Mouse (Mus musculus) kidney, postnatal 0 days (tissue): Measurements from ENCODE around the gene Gabrb1. TPM values are rescaled to one million over a fixed set of nuclear protein-coding genes. Genes with fewer than 3 reads are reported as not detected.

ENCODE experiments used
- ATAC-seq: fragments of 200-750 bp; cut with Nextera tagmentation; replicated peaks from 2 replicates; pipeline ENCODE4 v1.8.0; 2017; ENCODE audit warnings: low read depth, moderate number of reproducible peaks, moderate TSS enrichment, moderate library complexity; ENCODE audit not compliant: low FRiP score
- DNase-seq: peaks from one replicate; pipeline ENCODE4 v3.0.0-alpha.2; 2016; ENCODE audit warnings: low spot score
- H3K27ac ChIP-seq: fragments of 300-500 bp; sonication (generic); 2 replicates; pipeline ENCODE4 v1.5.1; 2014; ENCODE audit warnings: mild to moderate bottlenecking
- H3K27me3 ChIP-seq: fragments of 300-500 bp; sonication (generic); 2 replicates; pipeline ENCODE4 v1.6.1; 2014; ENCODE audit warnings: low read length, mixed read lengths; ENCODE audit not compliant: insufficient read depth
- H3K36me3 ChIP-seq: fragments of 300-500 bp; sonication (generic); 2 replicates; pipeline ENCODE4 v1.6.1; 2014; ENCODE audit warnings: low read length, mixed read lengths; ENCODE audit not compliant: insufficient read depth
- H3K4me1 ChIP-seq: fragments of 300-500 bp; sonication (generic); replicated peaks from 2 replicates; pipeline ENCODE4 v1.6.1; 2014; ENCODE audit warnings: antibody characterized with exemption, low read length, mixed read lengths; ENCODE audit not compliant: insufficient read depth
- H3K4me2 ChIP-seq: fragments of 300-500 bp; sonication (generic); 2 replicates; pipeline ENCODE4 v1.6.1; 2014; ENCODE audit warnings: mild to moderate bottlenecking, low read length, moderate library complexity, mixed read lengths
- H3K4me3 ChIP-seq: fragments of 300-500 bp; sonication (generic); replicated peaks from 2 replicates; pipeline ENCODE4 v1.5.1; 2014; ENCODE audit warnings: low read depth, low read length
- H3K9ac ChIP-seq: fragments of 300-500 bp; sonication (generic); 2 replicates; pipeline ENCODE4 v1.6.1; 2014; ENCODE audit warnings: low read depth, low read length
- H3K9me3 ChIP-seq: fragments of 300-500 bp; sonication (generic); replicated peaks from 2 replicates; pipeline ENCODE4 v1.6.1; 2016; ENCODE audit warnings: low read length, inconsistent platforms, mixed read lengths
- CTCF ChIP-seq: IDR thresholded peaks from 2 replicates; pipeline ENCODE4 v1.5.1; 2016; ENCODE audit warnings: antibody characterized with exemption, low read depth, mild to moderate bottlenecking, moderate library complexity
- WGBS: fragments of 180-500 bp; shearing (Covaris S2); extraction: QIAGEN DNeasy Blood & Tissue Kit; methylation state at CpG from one replicate; pipeline ENCODE4 v1.1.7; 2014; 5-methylcytosine and 5-hydroxymethylcytosine counted together
- polyA plus RNA-seq: library from polyadenylated mRNA; unstranded; fragments of >200 nt; fragmentation: Nextera tagmentation; extraction: Ambion mirVana; gene quantifications from 2 replicates; pipeline ENCODE4 v1.2.1, GENCODE M21; 2015

Gene Gabrb1
- polyA plus RNA-seq, 1 experiment from 2014 or later: 0.50 TPM

- Histone ChIP-seq H3K9ac (no peak overlapping the region), H3K4me2 (no peak overlapping the region), H3K9me3 (no peaks in the 10 kb centered on the region), H3K27me3 (no peaks in the 10 kb centered on the region), H3K4me1 (no peaks in the 10 kb centered on the region), H3K27ac (no peak overlapping the region), H3K36me3 (no peaks in the 10 kb centered on the region), H3K4me3 (no peak overlapping the region)
- ATAC-seq (no peak), DNase-seq (no peak)
- TF ChIP-seq CTCF: no peak
- WGBS: 79% methylated on average over 2 of the region's 2 CpGs
Observed at GRCm38 (mm10) chr5:71781514-71782179, 123.7 kb downstream of the Gabrb1 start.

- Histone ChIP-seq H3K4me3 (no peak overlapping the region), H3K9ac (no peak overlapping the region), H3K4me1 (no peaks in the 10 kb centered on the region), H3K27me3 (no peaks in the 10 kb centered on the region), H3K9me3 (no peaks in the 10 kb centered on the region), H3K4me2 (no peak overlapping the region), H3K36me3 (no peaks in the 10 kb centered on the region), H3K27ac (no peak overlapping the region)
- no peak for DNase-seq
- 40% methylated on average over 1 of the region's 1 CpGs for WGBS
- no peak for TF ChIP-seq CTCF
- ATAC-seq: no peak
Observed at GRCm38 (mm10) chr5:71822862-71823261, 164.9 kb downstream of the Gabrb1 start.

DNA sequence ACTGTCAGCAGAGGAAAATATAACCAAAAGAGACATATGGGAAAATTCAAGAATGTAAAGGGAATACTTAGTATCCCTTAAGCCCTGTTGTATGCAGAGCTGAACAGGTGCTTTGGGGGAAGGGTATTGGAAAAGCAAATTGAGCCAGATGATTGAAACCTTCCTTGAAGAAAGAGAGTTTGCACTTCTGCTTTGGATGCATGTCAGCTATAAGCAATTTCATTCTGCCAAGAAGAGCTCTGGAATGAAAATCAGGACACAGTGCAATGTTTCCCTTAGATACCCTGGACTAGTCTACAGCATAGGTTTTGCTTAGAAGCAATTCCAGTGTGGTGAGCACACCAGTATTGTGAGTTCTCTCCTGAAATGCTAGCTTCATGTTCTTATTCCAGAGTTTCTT is 170.4 kb downstream of the Gabrb1 start:
- ATAC-seq (no peak), DNase-seq (no peak)
- no peaks in the 10 kb centered on the region for H3K4me1 ChIP-seq
- no peak overlapping the region for H3K4me3 ChIP-seq
- no peak for TF ChIP-seq CTCF
- H3K27ac ChIP-seq: no peak overlapping the region
- H3K9me3 ChIP-seq: no peaks in the 10 kb centered on the region
- H3K36me3 ChIP-seq: no peaks in the 10 kb centered on the region
- no peak overlapping the region for H3K9ac ChIP-seq
- H3K4me2 ChIP-seq: no peak overlapping the region
- H3K27me3 ChIP-seq: no peaks in the 10 kb centered on the region

- H3K4me1 ChIP-seq: no peaks in the 10 kb centered on the region
- H3K9ac ChIP-seq: no peak overlapping the region
- no peak for TF ChIP-seq CTCF
- H3K4me3 ChIP-seq: no peak overlapping the region
- ATAC-seq (no peak), DNase-seq (no peak)
- no peaks in the 10 kb centered on the region for H3K36me3 ChIP-seq
- H3K27me3 ChIP-seq: no peaks in the 10 kb centered on the region
- 61% methylated on average over 1 of the region's 1 CpGs for WGBS
- no peaks in the 10 kb centered on the region for H3K9me3 ChIP-seq
- H3K4me2 ChIP-seq: no peak overlapping the region
- no peak overlapping the region for H3K27ac ChIP-seq
Observed at GRCm38 (mm10) chr5:71828996-71829395, 171.1 kb downstream of the Gabrb1 start.

- Histone ChIP-seq H3K4me1 (no peaks in the 10 kb centered on the region), H3K9me3 (no peaks in the 10 kb centered on the region), H3K27me3 (no peaks in the 10 kb centered on the region), H3K4me3 (no peak overlapping the region), H3K9ac (no peak overlapping the region), H3K4me2 (no peak overlapping the region), H3K36me3 (no peaks in the 10 kb centered on the region), H3K27ac (no peak overlapping the region)
- DNase-seq (no peak), ATAC-seq (no peak)
- WGBS: 81% methylated on average over 2 of the region's 2 CpGs
- TF ChIP-seq CTCF: no peak
Observed at GRCm38 (mm10) chr5:71830342-71830741, 172.4 kb downstream of the Gabrb1 start.

GRCm38 (mm10) chr5:71842241-71842640 is 184.3 kb downstream of the Gabrb1 start:
- ATAC-seq: no peak
- Histone ChIP-seq H3K4me1 (no peaks in the 10 kb centered on the region), H3K27me3 (no peaks in the 10 kb centered on the region), H3K4me2 (no peak overlapping the region), H3K9ac (no peak overlapping the region), H3K9me3 (no peaks in the 10 kb centered on the region), H3K27ac (no peak overlapping the region), H3K36me3 (no peaks in the 10 kb centered on the region), H3K4me3 (no peak overlapping the region)
- DNase-seq: no peak
- no peak for TF ChIP-seq CTCF

GRCm38 (mm10) chr5:71898214-71898613 is 240.3 kb downstream of the Gabrb1 start:
- WGBS: 96% methylated on average over 2 of the region's 2 CpGs
- no peak overlapping the region for H3K4me2 ChIP-seq
- H3K9me3 ChIP-seq: no peaks in the 10 kb centered on the region
- H3K9ac ChIP-seq: no peak overlapping the region
- ATAC-seq: no peak
- no peak for DNase-seq
- H3K4me3 ChIP-seq: no peak overlapping the region
- no peaks in the 10 kb centered on the region for H3K4me1 ChIP-seq
- no peaks in the 10 kb centered on the region for H3K27me3 ChIP-seq
- TF ChIP-seq CTCF: no peak
- H3K27ac ChIP-seq: no peak overlapping the region
- H3K36me3 ChIP-seq: no peaks in the 10 kb centered on the region
